Mouse (Mus musculus): ENCODE measurements at regions not wholly inside any gene's neighbourhood (a gene's known extent, or its start where the extent isn't known, plus 50 kb on each side); places are given as distances from the start of the nearest gene placed in this dataset.

GRCm38 (mm10) chr13:107547073-107547472, 497.2 kb upstream of the Smim15 start:
- DNase-seq (ENCODE audit: low spot score in 2 of 2): peak in 1 of 2 experiments; percentile 32

DNA sequence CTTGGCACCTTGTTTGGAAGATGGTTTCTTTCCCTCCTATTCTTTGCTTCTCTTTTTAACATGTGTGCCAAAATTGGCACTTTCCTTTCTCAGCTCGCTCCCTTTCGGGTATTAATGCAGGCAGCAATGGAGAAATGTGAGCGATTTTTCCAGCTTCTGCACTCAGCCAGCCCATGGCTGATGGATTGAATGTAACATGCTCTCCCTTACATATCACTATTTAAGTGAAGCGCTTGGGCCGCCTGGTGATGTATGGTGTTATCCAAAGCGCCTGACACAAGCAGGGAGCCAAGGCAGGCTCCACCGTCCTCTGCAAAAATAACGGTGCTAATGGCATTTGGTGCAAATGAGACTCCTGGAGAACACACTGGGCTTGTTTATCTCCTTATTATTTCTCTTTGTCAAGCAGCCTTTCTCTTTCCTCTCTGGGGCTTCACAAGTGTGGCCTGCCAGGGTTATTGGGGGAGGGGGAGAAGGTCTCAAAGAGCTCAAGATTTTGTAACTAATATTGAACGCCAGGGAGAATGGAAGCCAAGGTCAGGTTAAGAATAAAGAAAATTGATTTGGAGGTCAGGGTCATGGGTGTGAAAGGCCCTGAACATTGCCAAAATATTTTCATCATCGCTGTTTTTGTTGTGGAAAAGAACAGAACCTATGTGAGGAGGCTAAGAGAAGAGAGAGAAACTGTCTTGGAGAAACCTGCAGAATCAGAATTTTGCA, 497.9 kb upstream of the Smim15 start:
- DNase-seq (ENCODE audit: low spot score in 2 of 2): peak in 1 of 2 experiments; percentile 12

DNA sequence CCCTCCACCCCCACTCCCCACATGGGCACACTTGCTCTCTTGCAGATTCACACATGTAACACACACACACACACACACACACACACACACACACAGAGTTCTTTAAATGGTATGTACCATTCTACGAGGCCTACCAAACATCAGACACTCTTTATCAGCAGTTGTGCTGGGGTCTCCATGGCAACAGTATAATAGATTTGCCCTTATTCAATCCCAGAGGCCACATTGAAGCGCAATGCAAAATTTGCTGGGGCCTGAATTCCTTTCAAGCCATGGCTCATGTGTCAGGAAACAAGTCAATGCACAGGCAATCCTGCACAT, 502.7 kb upstream of the Smim15 start:
- DNase-seq (ENCODE audit: low spot score in 2 of 2): no peak

DNA sequence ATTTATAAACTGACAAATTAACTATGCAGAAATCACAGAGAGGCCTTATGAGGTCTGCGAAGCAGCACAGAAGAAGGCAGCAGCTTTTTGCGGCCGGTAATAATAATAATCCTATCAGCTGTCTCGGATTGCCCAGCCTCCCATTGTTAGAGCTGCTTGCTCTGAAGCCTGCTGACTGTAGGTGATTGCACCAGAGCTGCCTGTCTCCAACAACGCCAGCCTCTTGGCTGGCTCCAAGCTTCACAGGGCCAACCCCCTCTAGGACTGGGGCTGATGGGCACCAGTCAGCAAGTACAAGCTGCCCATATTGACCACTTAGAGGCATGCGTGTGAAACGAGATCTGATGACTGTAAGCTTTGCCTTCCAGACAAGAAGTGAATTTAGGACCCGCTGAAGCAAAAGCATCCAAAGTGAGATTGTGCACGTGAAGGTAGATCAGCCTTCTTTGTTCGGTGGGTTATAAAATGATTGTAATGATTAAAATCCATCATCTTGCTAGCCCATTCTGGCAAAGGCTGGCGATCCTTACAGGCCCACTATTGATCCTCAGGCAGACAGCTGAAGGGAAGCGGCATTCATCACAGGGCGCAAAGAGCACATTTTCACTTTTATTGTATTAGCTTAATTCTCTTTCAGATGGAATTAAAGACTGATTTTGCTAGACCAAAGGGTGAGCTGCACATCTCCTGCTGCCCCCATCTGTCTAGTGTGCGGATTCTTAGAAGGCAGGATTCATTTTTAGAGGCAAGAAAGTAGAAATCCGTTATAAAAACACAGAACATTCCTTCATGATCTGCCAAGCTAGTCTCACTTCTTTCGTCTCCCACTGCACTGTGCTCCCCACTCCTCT, 503.2 kb upstream of the Smim15 start:
- DNase-seq (ENCODE audit: low spot score in 2 of 2): no peak

DNA sequence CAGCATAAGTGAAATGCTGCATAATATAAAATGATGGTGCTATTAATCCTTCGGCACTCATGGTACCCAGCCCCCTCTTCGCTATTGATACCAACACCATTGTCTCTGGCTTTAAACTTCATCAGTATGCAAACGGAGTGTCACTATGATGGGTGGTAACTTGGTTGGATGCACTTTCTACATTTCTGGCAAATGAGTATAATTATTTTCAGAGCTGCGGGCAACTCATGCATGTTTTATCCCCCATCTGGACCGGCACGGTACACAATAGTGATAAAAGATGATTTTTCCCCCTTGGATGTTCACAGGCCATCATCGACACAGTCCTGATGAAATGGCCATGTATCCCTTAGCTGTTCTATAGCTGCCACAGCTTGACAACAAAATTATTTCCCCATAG, 503.9 kb upstream of the Smim15 start:
- DNase-seq (ENCODE audit: low spot score in 2 of 2): no peak

DNA sequence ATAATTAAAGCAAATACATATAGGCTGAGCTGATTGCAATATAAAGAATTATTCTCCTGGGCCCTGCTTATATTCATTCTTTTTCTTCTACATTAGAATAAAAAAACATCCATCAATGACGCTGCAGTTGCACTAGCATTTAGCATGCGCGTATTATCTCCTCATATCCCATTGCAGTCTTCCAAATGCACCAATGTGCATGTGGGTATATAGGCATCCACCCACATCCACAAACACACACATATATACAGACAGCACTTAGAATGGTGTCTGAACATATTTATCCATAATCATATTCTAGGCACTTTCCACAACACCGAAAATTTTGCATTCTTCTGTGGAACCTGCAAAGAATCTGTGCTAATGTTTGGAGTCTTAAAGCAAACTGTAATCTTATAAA, 504.4 kb upstream of the Smim15 start:
- DNase-seq (ENCODE audit: low spot score in 2 of 2): no peak

DNA sequence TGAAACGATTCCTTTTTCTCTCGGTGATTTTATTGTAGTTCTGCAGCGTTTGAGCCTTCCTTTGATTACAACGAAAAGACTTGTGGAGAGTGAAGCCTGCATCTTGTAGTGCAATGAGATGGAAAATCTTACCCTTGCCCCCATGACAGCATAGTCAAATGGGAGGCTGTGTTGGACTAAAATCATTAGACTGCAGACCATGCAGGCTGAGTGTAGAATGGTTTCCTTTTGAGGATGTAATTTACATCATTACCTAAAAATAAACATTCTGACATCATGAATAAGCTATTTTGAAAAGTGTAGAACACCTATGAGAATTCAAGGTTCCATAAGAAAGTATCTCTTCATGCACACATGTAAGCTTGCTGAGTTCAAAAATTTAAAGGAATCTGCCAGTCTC, 504.9 kb upstream of the Smim15 start:
- no peak for DNase-seq (ENCODE audit: low spot score in 2 of 2)

- no peak for DNase-seq (ENCODE audit: low spot score in 2 of 2)
Measured at GRCm38 (mm10) chr13:107535213-107535612, 509.0 kb upstream of the Smim15 start.

DNA sequence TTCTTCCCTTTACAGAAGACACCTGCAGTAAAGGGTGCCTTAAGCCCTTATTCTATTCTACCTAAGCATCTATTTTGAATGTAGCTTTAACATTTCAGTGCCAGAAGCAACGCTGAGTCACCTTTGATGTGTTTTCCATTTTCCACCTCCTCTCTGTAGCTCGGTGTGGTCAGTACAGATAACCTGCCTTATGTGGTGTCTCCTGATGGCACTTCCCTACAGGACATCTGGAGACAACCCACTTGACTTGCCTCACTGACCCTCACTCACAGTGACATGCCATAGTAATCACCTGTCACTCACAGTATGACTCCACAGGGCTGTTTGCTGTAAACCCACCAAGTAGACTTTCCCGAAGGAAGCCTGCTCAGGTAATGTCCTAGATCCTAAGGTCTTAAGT, 510.9 kb upstream of the Smim15 start:
- no peak for DNase-seq (ENCODE audit: low spot score in 2 of 2)

DNA sequence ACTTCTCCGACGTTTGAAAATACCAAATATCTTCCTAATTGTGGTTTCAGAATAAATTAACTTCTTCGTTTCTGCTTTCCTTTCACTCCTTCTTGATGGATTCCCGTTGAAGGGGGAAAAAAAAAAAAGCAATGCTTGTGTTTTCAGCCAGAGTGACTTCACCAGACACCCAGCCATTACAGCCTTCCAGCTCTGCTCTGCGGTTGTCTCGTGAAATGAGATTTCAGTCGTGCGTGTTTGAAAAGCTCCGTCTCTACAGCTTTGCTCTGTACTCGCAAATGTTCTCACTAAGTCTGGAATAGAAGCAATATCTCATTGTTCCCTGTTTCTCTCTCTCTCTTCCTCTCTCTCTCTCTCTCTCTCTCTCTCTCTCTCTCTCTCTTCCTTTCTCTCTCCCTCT, 509.6 kb upstream of the Kif2a start:
- no peak for DNase-seq (ENCODE audit: low spot score in 2 of 2)

- no peak for DNase-seq (ENCODE audit: low spot score in 2 of 2)
Measured at GRCm38 (mm10) chr13:107531026-107531425, 509.1 kb upstream of the Kif2a start.

GRCm38 (mm10) chr13:107530392-107530791, 508.5 kb upstream of the Kif2a start:
- no peak for DNase-seq (ENCODE audit: low spot score in 2 of 2)

GRCm38 (mm10) chr13:107528724-107529456, 507.0 kb upstream of the Kif2a start:
- no peak for DNase-seq (ENCODE audit: low spot score in 2 of 2)

GRCm38 (mm10) chr13:107522942-107523341, 501.0 kb upstream of the Kif2a start:
- no peak for DNase-seq (ENCODE audit: low spot score in 2 of 2)

GRCm38 (mm10) chr13:107514236-107514635, 492.3 kb upstream of the Kif2a start:
- DNase-seq (ENCODE audit: low spot score in 2 of 2): no peak

DNA sequence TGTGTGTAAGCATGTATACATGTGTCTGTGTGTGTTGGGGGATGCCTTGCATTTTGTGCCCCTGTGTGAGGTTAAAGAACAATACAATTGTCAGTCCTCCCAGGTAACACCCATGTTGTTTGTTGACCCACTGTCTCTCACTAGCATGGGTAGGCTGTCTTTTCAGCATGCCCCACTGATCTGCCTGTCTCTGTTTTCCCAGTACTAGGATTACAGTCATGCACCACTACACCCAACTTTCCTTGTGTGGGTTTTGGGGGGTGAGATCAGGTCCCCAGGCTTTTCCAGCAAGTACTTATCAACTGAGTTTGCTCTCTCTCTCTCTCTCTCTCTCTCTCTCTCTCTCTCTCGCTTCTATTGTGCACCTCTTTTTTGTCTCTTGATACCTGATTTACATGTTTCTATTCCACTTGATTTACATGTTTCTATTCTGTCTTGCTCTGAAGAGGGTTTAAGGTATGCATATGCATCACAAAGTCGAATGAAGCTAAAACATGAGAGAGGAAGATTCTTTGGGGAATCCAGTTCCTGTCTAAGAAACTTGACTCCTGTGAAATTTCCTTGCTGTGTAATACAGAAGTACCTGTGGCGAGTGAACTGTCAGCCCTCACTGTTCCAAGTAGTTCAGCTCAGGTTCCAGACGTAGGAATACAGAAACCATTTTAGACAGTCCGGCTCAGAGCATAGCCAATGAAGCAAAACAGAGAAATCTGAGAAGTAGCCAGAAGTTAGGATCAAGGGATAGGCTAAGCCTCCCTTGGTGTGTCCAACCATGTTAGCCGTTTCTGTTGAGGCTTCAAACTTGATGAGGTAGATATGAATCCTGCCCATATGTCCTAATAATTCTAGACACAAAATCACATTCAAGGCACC, 491.6 kb upstream of the Kif2a start:
- no peak for DNase-seq (ENCODE audit: low spot score in 2 of 2)

GRCm38 (mm10) chr13:107507336-107507735, 485.4 kb upstream of the Kif2a start:
- peak in 1 of 2 experiments; percentile 15 for DNase-seq (ENCODE audit: low spot score in 2 of 2)

DNA sequence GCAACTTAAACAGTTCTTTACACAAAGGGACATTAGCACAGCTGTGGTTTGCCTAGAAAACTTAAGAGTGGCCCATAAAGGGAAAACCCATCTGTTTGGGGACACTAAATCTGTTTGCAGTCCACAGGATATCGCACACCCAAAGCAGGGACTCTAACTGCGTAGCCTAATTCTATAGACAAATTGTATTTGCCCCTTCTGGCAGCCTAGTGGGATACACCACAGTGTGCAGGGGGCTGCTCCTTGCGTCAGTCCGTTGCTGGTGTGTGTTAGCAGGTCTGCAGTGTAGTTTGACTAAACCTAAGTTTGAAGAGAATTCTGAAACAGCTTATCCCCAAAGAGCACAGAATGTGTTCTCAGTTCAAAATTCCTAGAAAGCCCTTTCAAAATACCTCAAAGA, 484.9 kb upstream of the Kif2a start:
- DNase-seq (ENCODE audit: low spot score in 2 of 2): no peak

- no peak for DNase-seq (ENCODE audit: low spot score in 2 of 2)
Measured at GRCm38 (mm10) chr13:107505318-107505717, 483.4 kb upstream of the Kif2a start.

GRCm38 (mm10) chr13:107502261-107502660, 480.3 kb upstream of the Kif2a start:
- no peak for DNase-seq (ENCODE audit: low spot score in 2 of 2)
